Mouse (Mus musculus) kidney, postnatal 36 days (tissue): Measurements from ENCODE around the gene Il1r1.
A peak's percentile ranks its signal among the peaks of the same experiment; 100 is the strongest.
"Not testable (repeated sequence)": the region's sequence is repeated elsewhere in the genome, so short reads cannot be mapped to it uniquely, and the experiment has no call there.

Experiments
- DNase-seq, 2 experiments: peaks; one replicate each; pipeline ENCODE4 v3.0.0; 2021 to 2022; ENCODE audit warnings: mixed read lengths in 2 of 2

Gene Il1r1

DNA sequence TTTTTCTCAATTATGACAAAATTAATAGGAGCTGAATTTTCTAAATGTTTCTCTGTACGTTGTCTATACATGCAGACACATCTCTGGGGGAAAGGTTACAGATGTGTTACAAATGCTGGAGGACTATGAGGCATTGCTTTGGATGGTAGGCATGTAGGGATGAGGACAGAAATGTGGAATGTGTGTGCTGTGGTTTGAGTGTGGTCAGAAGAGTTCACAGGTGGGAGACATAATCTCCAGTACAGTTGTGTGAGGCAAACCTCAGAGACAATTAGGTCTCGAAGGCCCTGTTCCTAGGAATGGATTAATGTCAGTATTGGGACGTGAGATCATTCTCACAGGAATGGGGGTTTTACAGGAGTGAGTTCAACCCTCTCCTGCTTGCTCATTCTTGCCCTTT is 47.3 kb downstream of the Il1r1 start:
- DNase-seq, result no peak

DNA sequence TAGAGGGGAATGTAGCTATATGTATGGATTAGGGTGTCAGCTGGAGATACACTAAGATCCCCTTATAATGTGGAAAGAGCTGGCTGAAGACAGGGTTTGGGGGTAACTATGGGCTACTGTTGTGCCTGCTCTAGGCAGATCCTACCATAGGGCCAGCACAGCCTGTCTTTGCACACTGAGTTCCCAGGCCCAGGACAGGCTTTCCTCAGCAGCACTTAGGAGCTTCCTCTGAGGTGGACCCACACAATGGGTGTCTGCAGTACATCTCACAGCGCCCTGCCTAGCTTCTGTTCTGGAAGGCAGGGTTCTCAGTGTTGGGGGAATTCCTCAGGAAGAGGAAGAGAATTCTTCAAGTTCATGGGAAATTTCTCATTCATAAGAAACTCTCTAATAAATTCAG is 48.6 kb downstream of the Il1r1 start:
- DNase-seq, result peak in 1 of 2 experiments; percentile 27

- peak in 1 of 2 experiments; percentile 30 for DNase-seq
These were observed 50.6 kb downstream of the Il1r1 start for GRCm38 (mm10) chr1:40275285-40276013.

- no peak for DNase-seq
These were observed 53.1 kb downstream of the Il1r1 start for GRCm38 (mm10) chr1:40277944-40278343.

- no peak for DNase-seq
These were observed 53.8 kb downstream of the Il1r1 start for GRCm38 (mm10) chr1:40278720-40279119.

DNA sequence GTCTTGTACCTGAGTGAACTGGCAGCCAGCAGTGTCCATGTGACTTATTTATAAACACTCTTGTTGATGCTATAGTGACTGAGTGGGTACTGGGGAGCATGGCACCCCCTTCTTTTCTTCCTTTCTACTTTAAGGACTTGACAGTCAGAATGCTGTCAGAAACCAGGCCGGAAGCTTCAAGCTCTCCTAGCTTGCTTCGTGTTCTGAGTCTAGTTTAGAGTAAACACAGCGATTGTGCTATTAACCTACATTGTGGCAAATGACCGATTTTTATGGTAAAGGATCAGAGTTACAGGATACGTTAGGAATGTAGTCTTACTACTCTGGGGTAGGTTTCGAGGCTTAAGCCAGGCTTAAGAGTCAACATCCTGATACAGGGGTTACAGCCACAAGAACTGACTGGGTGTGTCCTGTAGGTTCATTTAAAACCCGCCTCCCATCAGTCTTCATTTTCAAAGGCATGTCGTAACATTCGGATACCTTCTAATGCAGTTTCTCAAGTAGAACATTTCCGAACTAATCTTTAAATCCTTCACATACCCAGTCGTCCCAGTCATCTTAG is 54.4 kb downstream of the Il1r1 start:
- DNase-seq, result no peak

DNA sequence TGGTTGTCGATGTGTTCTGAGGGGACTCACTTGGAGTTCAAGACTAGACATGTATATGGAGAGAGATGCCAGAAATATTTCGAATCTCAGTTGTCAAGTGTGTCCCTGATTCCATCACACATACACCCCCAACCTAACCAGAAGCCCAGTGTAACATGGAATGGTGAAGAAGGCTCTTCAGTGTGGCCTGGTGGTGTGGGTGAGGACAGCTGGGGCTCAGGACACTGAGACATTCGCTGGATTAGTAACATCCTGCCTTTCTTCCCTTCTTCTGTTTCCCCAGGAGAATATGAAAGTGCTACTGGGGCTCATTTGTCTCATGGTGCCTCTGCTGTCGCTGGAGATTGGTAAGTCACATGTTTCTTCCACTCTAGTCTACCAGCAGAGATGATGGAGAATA is 57.1 kb downstream of the Il1r1 start:
- DNase-seq, result no peak

- no peak for DNase-seq
These were observed 57.5 kb downstream of the Il1r1 start for GRCm38 (mm10) chr1:40282394-40282793.

DNA sequence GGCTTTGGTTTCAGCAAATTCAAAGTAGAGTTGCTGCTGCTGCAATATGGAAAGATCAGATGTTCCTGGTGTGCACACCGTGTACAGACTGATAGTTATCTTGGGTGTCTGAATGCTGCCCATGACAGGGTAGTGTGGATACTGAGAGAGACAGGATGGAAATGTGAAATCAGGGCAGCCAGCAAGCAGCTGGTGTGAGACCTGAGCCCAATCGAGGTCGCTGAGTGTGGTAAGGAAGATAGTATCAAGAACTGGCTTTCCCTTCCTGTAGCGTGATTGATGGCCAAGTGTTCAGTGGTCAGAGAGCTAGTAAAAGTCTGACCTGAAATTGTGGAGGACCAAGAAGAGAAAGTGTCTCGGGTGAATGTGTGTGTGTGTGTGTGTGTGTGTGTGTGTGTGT is 59.1 kb downstream of the Il1r1 start:
- DNase-seq, result no peak

DNA sequence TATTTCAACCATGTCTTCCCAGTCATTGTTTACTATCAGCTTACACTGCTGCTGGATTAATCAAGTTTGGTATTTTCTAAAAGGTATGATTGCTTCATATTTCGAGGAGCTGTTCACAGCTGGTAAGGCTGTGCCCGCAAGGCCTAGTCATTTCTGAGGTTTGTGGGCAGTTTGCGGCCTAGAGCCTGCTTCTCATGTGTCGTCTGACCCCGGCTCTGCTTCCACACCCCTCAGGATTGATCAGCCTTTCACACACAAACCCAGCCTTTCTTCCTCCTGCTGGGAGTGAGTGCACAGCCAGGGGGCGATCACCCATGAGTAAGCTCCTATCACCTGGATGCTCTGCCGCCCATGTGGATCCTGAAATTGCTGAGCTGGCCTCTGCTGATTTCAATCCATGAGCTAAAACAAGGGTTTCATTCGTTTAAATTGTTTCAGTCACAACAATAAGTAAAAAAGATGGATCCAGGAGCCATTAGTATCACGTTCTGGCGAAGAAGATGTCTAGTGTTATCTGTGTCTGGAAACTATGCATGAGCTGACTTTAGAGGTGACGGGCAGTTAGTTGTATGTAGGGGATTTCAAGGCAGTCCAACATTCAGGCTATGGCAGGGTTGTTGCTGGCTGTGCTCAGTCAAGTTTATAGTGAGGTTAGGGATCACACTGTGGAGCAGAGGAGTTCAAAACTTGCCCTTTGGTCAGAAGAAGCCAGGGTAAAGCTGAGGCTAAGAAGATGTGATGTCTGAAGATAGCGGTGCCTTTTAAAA is 65.8 kb downstream of the Il1r1 start:
- DNase-seq, result no peak

DNA sequence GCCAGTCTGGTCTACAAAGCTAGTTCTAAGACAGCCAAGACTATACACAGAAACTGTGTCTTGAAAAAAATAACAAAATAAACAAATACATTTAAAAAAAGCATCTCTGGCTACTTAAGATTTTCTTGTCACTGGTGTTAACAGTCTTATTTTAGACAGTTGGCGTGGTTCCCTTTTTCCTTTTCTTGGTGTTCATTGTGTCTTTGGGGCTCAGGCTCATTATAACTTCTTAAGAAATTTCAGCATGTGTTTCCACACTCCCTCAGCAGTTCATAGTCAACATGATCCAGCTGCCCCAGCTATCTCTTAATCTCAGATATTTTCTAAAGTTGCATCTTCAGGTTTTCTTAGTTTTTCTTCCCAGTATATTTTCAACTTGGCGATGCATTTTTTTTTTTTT is 67.4 kb downstream of the Il1r1 start:
- DNase-seq, result no peak

DNA sequence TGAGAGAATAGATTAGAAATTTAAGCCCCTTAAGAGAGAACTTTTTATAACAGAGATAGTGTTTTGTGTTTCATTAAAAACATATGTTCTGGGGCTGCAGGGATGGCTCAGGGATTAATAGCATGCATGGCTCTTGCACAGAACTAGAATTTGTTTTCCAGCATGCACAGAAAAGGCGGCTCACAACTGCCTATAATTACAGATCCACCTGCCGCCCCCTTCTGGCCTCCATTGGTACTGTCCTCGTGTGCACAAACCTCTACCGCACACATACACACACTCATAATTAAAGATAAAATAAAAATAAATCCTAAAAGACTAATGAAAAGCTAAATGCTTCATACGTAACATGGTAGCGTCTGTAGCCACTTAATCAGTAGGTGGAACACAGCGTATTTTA is 69.0 kb downstream of the Il1r1 start:
- DNase-seq, result peak in 1 of 2 experiments; percentile 36

GRCm38 (mm10) chr1:40294824-40295223 is 69.9 kb downstream of the Il1r1 start:
- no peak for DNase-seq

DNA sequence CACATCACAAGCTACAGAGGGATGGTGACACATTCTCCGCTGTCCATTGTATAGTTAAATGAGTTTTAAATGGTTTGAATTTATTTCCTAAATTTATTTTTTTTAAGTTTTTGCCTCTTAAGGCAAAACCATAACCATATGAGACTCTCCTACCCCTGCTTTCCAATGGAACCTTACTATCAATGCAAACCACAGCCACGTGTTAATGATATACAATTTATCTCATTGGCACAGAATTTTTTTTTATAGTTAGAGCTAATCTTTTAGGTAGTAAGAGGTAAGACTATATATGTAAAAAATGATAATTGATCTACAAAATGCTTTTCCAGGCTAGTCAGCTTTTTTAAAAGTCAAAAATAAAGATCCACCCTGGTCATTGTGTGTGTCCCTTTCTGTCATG is 73.2 kb downstream of the Il1r1 start:
- no peak for DNase-seq

GRCm38 (mm10) chr1:40303179-40303866 is 78.4 kb downstream of the Il1r1 start:
- no peak for DNase-seq

GRCm38 (mm10) chr1:40304321-40304720 is 79.4 kb downstream of the Il1r1 start:
- DNase-seq, result not testable (repeated sequence)

GRCm38 (mm10) chr1:40306111-40306510 is 81.2 kb downstream of the Il1r1 start:
- DNase-seq, result no peak

GRCm38 (mm10) chr1:40311123-40311522 is 86.2 kb downstream of the Il1r1 start:
- DNase-seq, result peak in 1 of 2 experiments; percentile 12

DNA sequence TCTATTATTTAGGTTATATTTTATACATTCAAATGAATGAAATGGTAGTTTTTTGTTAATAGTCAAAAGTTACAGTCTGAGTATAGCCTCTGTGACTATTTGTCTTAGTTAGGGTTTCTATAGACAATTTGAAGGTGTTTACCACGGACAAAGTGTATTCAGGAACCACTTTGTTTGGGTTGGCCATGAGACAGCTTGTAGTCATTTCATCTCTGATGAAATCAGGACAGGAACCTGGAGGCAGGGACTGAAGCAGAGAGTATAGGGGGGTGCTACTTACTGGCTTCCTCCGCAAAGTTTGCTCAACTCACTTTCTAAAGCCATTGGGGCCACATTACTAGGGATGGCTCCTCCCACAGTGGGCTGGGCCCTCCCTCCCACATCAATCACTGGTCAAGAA is 86.7 kb downstream of the Il1r1 start:
- no peak for DNase-seq

GRCm38 (mm10) chr1:40314016-40314415 is 89.1 kb downstream of the Il1r1 start:
- DNase-seq, result no peak

DNA sequence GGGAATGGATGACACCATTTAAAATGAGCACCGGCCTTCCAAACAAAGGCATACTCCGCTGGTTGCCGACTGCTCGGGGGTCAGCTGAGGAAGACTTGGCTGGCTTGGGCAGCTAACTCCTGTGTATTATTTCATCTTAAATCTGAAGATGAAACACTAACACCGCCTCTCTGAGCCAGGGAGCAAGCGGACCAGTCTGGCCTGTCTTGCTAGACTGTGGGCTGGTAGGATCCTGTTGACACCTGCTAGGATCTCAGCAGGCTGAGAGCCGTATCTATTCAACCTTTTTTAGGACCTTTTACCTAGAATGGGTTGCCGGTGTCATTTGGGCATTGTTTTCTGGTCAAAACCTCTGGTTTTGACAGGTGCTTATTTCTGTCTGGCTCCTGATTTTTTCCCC is 92.8 kb downstream of the Il1r1 start:
- DNase-seq, result no peak

- no peak for DNase-seq
These were observed 96.9 kb downstream of the Il1r1 start for GRCm38 (mm10) chr1:40321824-40322223.

DNA sequence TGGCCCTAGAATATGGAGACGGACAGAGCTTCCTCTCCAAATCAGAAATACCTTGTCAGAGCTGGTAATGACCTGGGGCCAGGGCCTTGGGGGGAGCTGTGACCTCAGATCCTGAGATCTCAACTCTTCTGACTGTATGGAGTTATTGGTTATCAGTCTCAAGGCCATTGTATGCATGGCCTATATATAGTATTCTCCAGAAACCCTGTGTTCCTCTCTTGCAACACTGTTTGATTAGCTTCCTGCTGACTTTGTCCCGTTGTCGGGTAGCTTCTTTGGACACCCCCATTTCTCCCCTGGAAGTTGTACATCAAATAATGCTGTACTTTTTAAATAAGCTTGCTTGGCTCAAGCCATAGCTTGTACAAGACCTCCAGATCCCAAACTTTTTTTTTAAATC is 97.7 kb downstream of the Il1r1 start:
- DNase-seq, result no peak
